Mouse (Mus musculus) limb, embryonic 13.5 days (tissue): ENCODE data around the gene Dph2. TPM values are rescaled to one million over a fixed set of nuclear protein-coding genes. Genes with fewer than 3 reads are reported as not detected.

Source experiments
- ATAC-seq: fragments of 200-750 bp; cut with Nextera tagmentation; 2 replicates; pipeline ENCODE4 v1.8.0; 2017; ENCODE audit warnings: low read depth, moderate number of reproducible peaks, moderate TSS enrichment; ENCODE audit not compliant: low FRiP score
- H3K27ac ChIP-seq: fragments of 300-500 bp; sonication (generic); 2 replicates; pipeline ENCODE4 v1.5.1; 2015; ENCODE audit warnings: inconsistent platforms, mild to moderate bottlenecking, moderate library complexity
- H3K27me3 ChIP-seq: fragments of 300-500 bp; sonication (generic); 2 replicates; pipeline ENCODE4 v1.6.1; 2015; ENCODE audit warnings: mild to moderate bottlenecking, inconsistent platforms
- H3K36me3 ChIP-seq: fragments of 300-500 bp; sonication (generic); 2 replicates; pipeline ENCODE4 v1.6.1; 2015; ENCODE audit warnings: inconsistent platforms, mild to moderate bottlenecking, moderate library complexity
- H3K4me1 ChIP-seq: fragments of 300-500 bp; sonication (generic); 2 replicates; pipeline ENCODE4 v1.6.1; 2015; ENCODE audit warnings: inconsistent platforms
- H3K4me2 ChIP-seq: fragments of 300-500 bp; sonication (generic); replicated peaks from 2 replicates; pipeline ENCODE4 v1.6.1; 2015; ENCODE audit warnings: inconsistent platforms, mild to moderate bottlenecking, moderate library complexity
- H3K4me3 ChIP-seq: fragments of 300-500 bp; sonication (generic); 2 replicates; pipeline ENCODE4 v1.5.1; 2015; ENCODE audit warnings: moderate library complexity, mild to moderate bottlenecking, inconsistent platforms
- H3K9ac ChIP-seq: fragments of 300-500 bp; sonication (generic); 2 replicates; pipeline ENCODE4 v1.6.1; 2015; ENCODE audit warnings: mild to moderate bottlenecking, inconsistent platforms
- H3K9me3 ChIP-seq: fragments of 300-500 bp; sonication (generic); 2 replicates; pipeline ENCODE4 v1.6.1; 2016; ENCODE audit warnings: inconsistent platforms
- WGBS: fragments of 180-500 bp; shearing (Covaris S2); methylation state at CpG from one replicate; pipeline ENCODE4 v1.1.7; 2015; 5-methylcytosine and 5-hydroxymethylcytosine counted together
- polyA plus RNA-seq: library from polyadenylated mRNA; unstranded; fragments of >200 nt; fragmentation: Nextera tagmentation; extraction: Ambion mirVana; gene quantifications from 2 replicates; pipeline ENCODE4 v1.2.1, GENCODE M21; 2015

The Dph2 gene
- polyA plus RNA-seq, 1 experiment from 2014 or later: 18.4 TPM

- no peak overlapping the region for H3K27ac ChIP-seq
- no peak overlapping the region for H3K4me3 ChIP-seq
- H3K27me3 ChIP-seq: no peaks in the 10 kb centered on the region
- no peaks in the 10 kb centered on the region for H3K9me3 ChIP-seq
- no peak overlapping the region for H3K9ac ChIP-seq
- no peak for ATAC-seq
- peaks cover 42% of the 10 kb centered on the region for H3K36me3 ChIP-seq
- no peak overlapping the region for H3K4me2 ChIP-seq
- 84% methylated on average over 11 of the region's 11 CpGs for whole genome bisulfite sequencing
- peaks cover 20% of the 10 kb centered on the region for H3K4me1 ChIP-seq
These were observed 46.5 kb downstream of the Dph2 start for GRCm38 (mm10) chr4:117845316-117845715.

GRCm38 (mm10) chr4:117844467-117844866 is 47.4 kb downstream of the Dph2 start:
- peaks cover 42% of the 10 kb centered on the region for H3K36me3 ChIP-seq
- H3K9me3 ChIP-seq: no peaks in the 10 kb centered on the region
- no peak overlapping the region for H3K9ac ChIP-seq
- no peak for ATAC-seq
- no peak overlapping the region for H3K4me3 ChIP-seq
- no peaks in the 10 kb centered on the region for H3K27me3 ChIP-seq
- WGBS: 82% methylated on average over 5 of the region's 5 CpGs
- peaks cover 20% of the 10 kb centered on the region for H3K4me1 ChIP-seq
- no peak overlapping the region for H3K4me2 ChIP-seq
- no peak overlapping the region for H3K27ac ChIP-seq

GRCm38 (mm10) chr4:117843101-117843500 is 48.7 kb downstream of the Dph2 start:
- H3K9me3 ChIP-seq: no peaks in the 10 kb centered on the region
- no peak overlapping the region for H3K4me2 ChIP-seq
- ATAC-seq: no peak
- no peak overlapping the region for H3K4me3 ChIP-seq
- H3K27ac ChIP-seq: no peak overlapping the region
- H3K36me3 ChIP-seq: peaks cover 38% of the 10 kb centered on the region
- 93% methylated on average over 5 of the region's 5 CpGs for WGBS
- peaks cover 20% of the 10 kb centered on the region for H3K4me1 ChIP-seq
- no peak overlapping the region for H3K9ac ChIP-seq
- H3K27me3 ChIP-seq: no peaks in the 10 kb centered on the region

- Histone ChIP-seq H3K9me3 (no peaks in the 10 kb centered on the region), H3K4me1 (peaks cover 20% of the 10 kb centered on the region), H3K36me3 (peaks cover 38% of the 10 kb centered on the region), H3K27me3 (no peaks in the 10 kb centered on the region), H3K27ac (no peak overlapping the region), H3K4me2 (no peak overlapping the region), H3K9ac (0 out of 2 replicates have a peak overlapping the region, but pooled peaks have one; percentile 20), H3K4me3 (no peak overlapping the region)
- 59% methylated on average over 3 of the region's 3 CpGs for WGBS
- ATAC-seq: no peak
These were observed 50.3 kb downstream of the Dph2 start for GRCm38 (mm10) chr4:117841566-117841965.

GRCm38 (mm10) chr4:117840821-117841220 is 51.0 kb downstream of the Dph2 start:
- Histone ChIP-seq H3K36me3 (peaks cover 30% of the 10 kb centered on the region), H3K27ac (no peak overlapping the region), H3K27me3 (no peaks in the 10 kb centered on the region), H3K4me2 (no peak overlapping the region), H3K9ac (no peak overlapping the region), H3K4me3 (no peak overlapping the region), H3K9me3 (no peaks in the 10 kb centered on the region), H3K4me1 (peaks cover 19% of the 10 kb centered on the region)
- ATAC-seq: no peak
- WGBS: 92% methylated on average over 5 of the region's 5 CpGs

GRCm38 (mm10) chr4:117839366-117839765 is 52.5 kb downstream of the Dph2 start:
- Histone ChIP-seq H3K9me3 (no peaks in the 10 kb centered on the region), H3K27ac (no peak overlapping the region), H3K36me3 (peaks cover 16% of the 10 kb centered on the region; the same call in 1 of the 2 replicates), H3K4me3 (no peak overlapping the region), H3K27me3 (no peaks in the 10 kb centered on the region), H3K4me1 (peaks cover 24% of the 10 kb centered on the region), H3K4me2 (no peak overlapping the region), H3K9ac (no peak overlapping the region)
- WGBS: 77% methylated on average over 6 of the region's 6 CpGs
- ATAC-seq: no peak

Other genes starting within 250 kb of the Dph2 start
- 78.2 and 80.5 TPM in 2 replicates for gene Dmap1, start 209.8 kb downstream of the Dph2 start, polyA plus RNA-seq
- not detected in 2 replicates for gene Gm12845, start 167.6 kb downstream of the Dph2 start, polyA plus RNA-seq
- gene Klf17, start 126.4 kb downstream of the Dph2 start, polyA plus RNA-seq: not detected in 2 replicates
- 15.6 and 17.2 TPM in 2 replicates for gene Slc6a9, start 57.5 kb downstream of the Dph2 start, polyA plus RNA-seq
- 1.3 and 1.7 TPM in 2 replicates for gene Ccdc24, start 19.5 kb downstream of the Dph2 start, polyA plus RNA-seq
- 32.8 and 35.1 TPM in 2 replicates for gene B4galt2, start 8.5 kb downstream of the Dph2 start, polyA plus RNA-seq
- gene Atp6v0b, start 4.7 kb downstream of the Dph2 start, polyA plus RNA-seq: 176 and 184 TPM in 2 replicates
- gene Ipo13, start 23.0 kb upstream of the Dph2 start, polyA plus RNA-seq: 41.3 and 43.7 TPM in 2 replicates
- 8.9 and 10.1 TPM in 2 replicates for gene Artn, start 37.7 kb upstream of the Dph2 start, polyA plus RNA-seq
- 9.3 and 9.8 TPM in 2 replicates for gene St3gal3, start 242.9 kb upstream of the Dph2 start, polyA plus RNA-seq